Mouse (Mus musculus) MEL (cell line): Measurements from ENCODE around the gene Klk12.

Experiments used
- CTCF ChIP-seq, 3 experiments: IDR thresholded peaks in 2 of 3; conservative IDR thresholded peaks in 1 of 3; 2 replicates each; pipeline ENCODE4 v1.5.1; 2011 to 2012; ENCODE audit warnings: low read length in 3 of 3, low read depth in 2 of 3, mild to moderate bottlenecking in 2 of 3, improper control_type of control experiment in 1 of 3, inconsistent platforms in 1 of 3, mixed read lengths in 1 of 3, moderate library complexity in 1 of 3; ENCODE audit not compliant: control insufficient read depth in 1 of 3, insufficient read depth in 1 of 3, poor library complexity in 1 of 3, severe bottlenecking in 1 of 3
- E2F4 ChIP-seq: IDR thresholded peaks from 2 replicates; pipeline ENCODE4 v1.6.1; 2011; ENCODE audit warnings: low read depth, low read length, improper control_type of control experiment, borderline replicate concordance
- ETS1 ChIP-seq: IDR thresholded peaks from 2 replicates; pipeline ENCODE4 v1.6.1; 2012; ENCODE audit warnings: low read depth, mild to moderate bottlenecking, inconsistent platforms, low read length, improper control_type of control experiment, moderate library complexity
- HCFC1 ChIP-seq: IDR thresholded peaks from 2 replicates; pipeline ENCODE4 v1.6.1; 2012; ENCODE audit warnings: low read depth, mild to moderate bottlenecking, inconsistent platforms, low read length, improper control_type of control experiment, moderate library complexity
- MXI1 ChIP-seq: IDR thresholded peaks from 2 replicates; pipeline ENCODE4 v1.6.1; 2011; ENCODE audit warnings: mild to moderate bottlenecking, low read depth, low read length, improper control_type of control experiment
- NRF1 ChIP-seq: IDR thresholded peaks from 2 replicates; pipeline ENCODE4 v1.6.1; 2014; ENCODE audit warnings: low read depth, mild to moderate bottlenecking, inconsistent platforms, low read length, improper control_type of control experiment, moderate library complexity; ENCODE audit not compliant: poor library complexity, insufficient read depth, severe bottlenecking
- USF1 ChIP-seq: IDR thresholded peaks from 2 replicates; pipeline ENCODE4 v1.6.1; 2014; ENCODE audit warnings: low read depth, mild to moderate bottlenecking, inconsistent platforms, low read length, improper control_type of control experiment, moderate library complexity
- ZKSCAN1 ChIP-seq: IDR thresholded peaks from 2 replicates; pipeline ENCODE4 v1.6.1; 2012; ENCODE audit warnings: low read depth, mild to moderate bottlenecking, inconsistent platforms, low read length, improper control_type of control experiment, moderate library complexity

GRCm38 (mm10) chr7:43766484-43766883 lies 2.2 kb upstream of the Klk12 start:
- no peak for TF ChIP-seq ZKSCAN1
- TF ChIP-seq CTCF (IDR thresholded peaks at IDR 0.05 in 2 of 3, conservative IDR thresholded peaks at IDR 0.05 in 1 of 3; ENCODE audit: control insufficient read depth in 1 of 3, insufficient read depth in 1 of 3, low read depth in 2 of 3, low read length in 3 of 3, poor library complexity in 1 of 3, severe bottlenecking in 1 of 3): no peak
- TF ChIP-seq E2F4: no peak
- TF ChIP-seq USF1: no peak
- no peak for TF ChIP-seq ETS1
- no peak for TF ChIP-seq HCFC1
- TF ChIP-seq NRF1: no peak
- TF ChIP-seq MXI1: no peak
